Mouse (Mus musculus) thymus, adult 2 months (tissue): ENCODE measurements at regions not wholly inside any gene's neighbourhood (a gene's known extent, or its start where the extent isn't known, plus 50 kb on each side); places are given as distances from the start of the nearest gene placed in this dataset.

Experiments used
- CTCF ChIP-seq: fragments of 200-500 bp; IDR thresholded peaks from 2 replicates; pipeline ENCODE4 v1.5.1; 2012; ENCODE audit warnings: mild to moderate bottlenecking, control low read depth, low read length, moderate library complexity, borderline replicate concordance; ENCODE audit not compliant: control insufficient read depth, poor library complexity, insufficient read depth; ENCODE audit errors: extremely low read depth
- POLR2A ChIP-seq: fragments of 200-500 bp; IDR thresholded peaks from 2 replicates; pipeline ENCODE4 v1.6.1; 2012; ENCODE audit warnings: mild to moderate bottlenecking, low read length, control low read depth, moderate library complexity; ENCODE audit not compliant: control insufficient read depth, poor library complexity, insufficient read depth; ENCODE audit errors: extremely low read depth

DNA sequence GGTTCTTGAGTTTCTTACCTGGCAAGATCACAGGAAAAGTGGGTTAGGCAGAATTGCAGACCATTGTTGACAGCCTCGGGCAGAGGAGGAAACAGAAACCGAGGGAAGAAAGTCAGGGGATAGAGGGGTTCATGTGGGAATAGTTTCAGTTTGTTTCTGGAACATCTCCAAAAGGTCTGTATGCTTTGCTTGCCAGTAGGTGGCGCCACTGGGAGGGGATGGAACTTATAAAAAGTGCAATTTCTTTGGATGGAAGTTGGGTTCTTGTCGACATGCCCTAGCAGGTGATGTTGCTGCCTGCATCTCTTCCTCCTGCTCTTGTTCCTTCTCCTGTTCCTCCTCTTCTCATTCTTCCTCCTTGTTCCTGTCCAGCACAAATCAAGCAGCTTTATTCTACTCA, 94.3 kb upstream of the Arrdc4 start:
- TF ChIP-seq CTCF (no peak), POLR2A (no peak)
